Mouse (Mus musculus): ENCODE results near the gene Exoc6b. TPM values are rescaled to one million over a fixed set of nuclear protein-coding genes. Genes with fewer than 3 reads are reported as not detected.

The Exoc6b gene
- polyA plus RNA-seq, 1 experiment: 5.8 TPM

DNA sequence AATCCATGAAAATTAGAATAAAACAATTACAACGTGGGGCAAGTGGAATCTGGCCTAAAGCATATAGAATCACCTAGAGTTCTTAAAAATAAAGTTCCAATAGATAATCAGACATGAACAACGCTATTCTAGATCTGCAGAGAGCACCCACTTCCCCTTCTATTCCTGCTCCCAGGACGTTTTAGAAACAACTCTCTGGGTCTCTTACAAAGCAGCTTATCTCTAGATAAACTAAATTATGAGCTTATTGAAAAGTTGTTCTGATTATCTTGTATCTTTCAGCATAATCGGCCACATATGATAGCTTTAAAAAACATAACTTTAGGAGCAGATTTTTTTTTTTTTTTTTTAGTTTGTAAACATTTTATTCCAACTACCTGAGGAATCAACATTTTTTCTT lies 185.6 kb downstream of the Exoc6b start:
- WGBS: 10% methylated on average over 4 of the region's 4 CpGs
- Histone ChIP-seq H3K4me3 (replicated peaks; ENCODE audit: control insufficient read depth, low read depth, low read length) (no peak overlapping the region), H3K4me1 (ENCODE audit: control insufficient read depth, insufficient read depth, low read length) (no peaks in the 10 kb centered on the region), H3K27ac (ENCODE audit: control insufficient read depth, insufficient read depth, low read depth, low read length, poor library complexity) (no peak overlapping the region)
- no peak for TF ChIP-seq CTCF (IDR thresholded peaks at IDR 0.05; ENCODE audit: control insufficient read depth, insufficient read depth, low read length)

- Histone ChIP-seq H3K27ac (ENCODE audit: control insufficient read depth, insufficient read depth, low read depth, low read length, poor library complexity) (no peak overlapping the region), H3K4me1 (ENCODE audit: control insufficient read depth, insufficient read depth, low read length) (no peaks in the 10 kb centered on the region), H3K4me3 (replicated peaks; ENCODE audit: control insufficient read depth, low read depth, low read length) (no peak overlapping the region)
- WGBS: 33% methylated on average over 14 of the region's 14 CpGs
- TF ChIP-seq CTCF (IDR thresholded peaks at IDR 0.05; ENCODE audit: control insufficient read depth, insufficient read depth, low read length) (no peak), POLR2A (IDR thresholded peaks at IDR 0.05; ENCODE audit: borderline replicate concordance, control insufficient read depth, low read depth, low read length) (no peak)
Observed at GRCm38 (mm10) chr6:84882663-84883517, 186.4 kb downstream of the Exoc6b start.

- TF ChIP-seq CTCF (IDR thresholded peaks at IDR 0.05; ENCODE audit: control insufficient read depth, insufficient read depth, low read length): no peak
- TF ChIP-seq POLR2A (IDR thresholded peaks at IDR 0.05; ENCODE audit: borderline replicate concordance, control insufficient read depth, low read depth, low read length): no peak
- no peak overlapping the region for H3K4me3 ChIP-seq (replicated peaks; ENCODE audit: control insufficient read depth, low read depth, low read length)
- 76% methylated on average over 5 of the region's 5 CpGs for WGBS
- H3K27ac ChIP-seq (ENCODE audit: control insufficient read depth, insufficient read depth, low read depth, low read length, poor library complexity): no peak overlapping the region
- H3K4me1 ChIP-seq (ENCODE audit: control insufficient read depth, insufficient read depth, low read length): no peaks in the 10 kb centered on the region
Observed at GRCm38 (mm10) chr6:84875869-84876268, 193.4 kb downstream of the Exoc6b start.

DNA sequence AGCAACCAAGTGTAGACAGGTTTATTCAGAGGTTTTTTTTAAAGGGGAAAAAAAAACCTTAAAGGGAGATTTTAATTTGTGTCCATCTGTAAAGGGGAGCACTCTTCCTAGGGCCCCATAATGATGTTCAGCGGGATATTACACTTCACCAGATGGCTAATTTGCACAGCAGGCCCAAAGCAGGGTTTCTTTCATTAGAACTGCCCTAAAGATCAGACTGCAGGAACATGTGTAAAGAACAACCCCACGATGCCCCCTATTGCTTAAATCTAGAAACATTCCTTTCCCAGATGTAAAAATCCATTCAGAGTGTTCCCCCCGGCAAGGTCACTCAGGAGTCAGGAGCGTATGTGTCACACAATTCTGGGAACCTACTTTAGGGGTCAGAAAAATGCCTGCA lies 202.2 kb downstream of the Exoc6b start:
- WGBS: 68% methylated on average over 4 of the region's 4 CpGs
- Histone ChIP-seq H3K4me3 (replicated peaks; ENCODE audit: control insufficient read depth, low read depth, low read length) (no peak overlapping the region), H3K27ac (ENCODE audit: control insufficient read depth, insufficient read depth, low read depth, low read length, poor library complexity) (no peak overlapping the region), H3K4me1 (ENCODE audit: control insufficient read depth, insufficient read depth, low read length) (no peaks in the 10 kb centered on the region)
- no peak for TF ChIP-seq POLR2A (IDR thresholded peaks at IDR 0.05; ENCODE audit: borderline replicate concordance, control insufficient read depth, low read depth, low read length)
- TF ChIP-seq CTCF (IDR thresholded peaks at IDR 0.05; ENCODE audit: control insufficient read depth, insufficient read depth, low read length): no peak

GRCm38 (mm10) chr6:84864625-84865024 lies 204.7 kb downstream of the Exoc6b start:
- TF ChIP-seq CTCF (IDR thresholded peaks at IDR 0.05; ENCODE audit: control insufficient read depth, insufficient read depth, low read length): no peak
- no peak for TF ChIP-seq POLR2A (IDR thresholded peaks at IDR 0.05; ENCODE audit: borderline replicate concordance, control insufficient read depth, low read depth, low read length)
- H3K4me3 ChIP-seq (replicated peaks; ENCODE audit: control insufficient read depth, low read depth, low read length): no peak overlapping the region
- no peak overlapping the region for H3K27ac ChIP-seq (ENCODE audit: control insufficient read depth, insufficient read depth, low read depth, low read length, poor library complexity)
- H3K4me1 ChIP-seq (ENCODE audit: control insufficient read depth, insufficient read depth, low read length): no peaks in the 10 kb centered on the region
- WGBS: 47% methylated on average over 3 of the region's 3 CpGs

DNA sequence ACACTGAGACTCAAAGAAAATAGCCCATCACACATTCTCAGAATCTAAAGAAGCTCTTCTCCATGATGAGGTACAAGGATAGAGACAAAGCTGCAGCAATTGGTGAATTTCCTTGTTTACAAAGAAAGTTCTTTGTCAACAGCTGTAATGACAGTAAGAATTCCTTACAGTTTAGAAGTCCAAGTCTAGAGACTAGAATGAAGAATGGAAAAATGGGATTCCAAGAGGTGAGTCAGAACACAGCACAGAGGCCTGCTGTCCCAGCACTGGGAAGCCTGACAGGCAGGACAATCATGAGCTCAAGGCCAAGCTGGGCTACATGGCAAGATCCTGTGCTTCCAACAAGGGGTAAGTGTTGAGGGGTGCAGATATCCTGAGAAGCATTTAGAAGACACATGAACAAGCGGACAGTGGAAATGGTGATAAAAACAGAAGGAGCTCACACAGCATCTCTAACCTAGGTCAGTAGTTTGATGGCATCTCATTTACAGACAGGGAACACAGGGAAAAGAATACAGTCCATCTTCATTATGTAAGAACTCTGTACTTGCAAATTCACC lies 205.4 kb downstream of the Exoc6b start:
- Histone ChIP-seq H3K4me3 (replicated peaks; ENCODE audit: control insufficient read depth, low read depth, low read length) (no peak overlapping the region), H3K27ac (ENCODE audit: control insufficient read depth, insufficient read depth, low read depth, low read length, poor library complexity) (no peak overlapping the region), H3K4me1 (ENCODE audit: control insufficient read depth, insufficient read depth, low read length) (no peaks in the 10 kb centered on the region)
- TF ChIP-seq POLR2A (IDR thresholded peaks at IDR 0.05; ENCODE audit: borderline replicate concordance, control insufficient read depth, low read depth, low read length): no peak
- no peak for TF ChIP-seq CTCF (IDR thresholded peaks at IDR 0.05; ENCODE audit: control insufficient read depth, insufficient read depth, low read length)
- 82% methylated on average over 1 of the region's 1 CpGs for WGBS

GRCm38 (mm10) chr6:84845665-84846064 lies 223.6 kb downstream of the Exoc6b start:
- WGBS: 85% methylated on average over 7 of the region's 7 CpGs

DNA sequence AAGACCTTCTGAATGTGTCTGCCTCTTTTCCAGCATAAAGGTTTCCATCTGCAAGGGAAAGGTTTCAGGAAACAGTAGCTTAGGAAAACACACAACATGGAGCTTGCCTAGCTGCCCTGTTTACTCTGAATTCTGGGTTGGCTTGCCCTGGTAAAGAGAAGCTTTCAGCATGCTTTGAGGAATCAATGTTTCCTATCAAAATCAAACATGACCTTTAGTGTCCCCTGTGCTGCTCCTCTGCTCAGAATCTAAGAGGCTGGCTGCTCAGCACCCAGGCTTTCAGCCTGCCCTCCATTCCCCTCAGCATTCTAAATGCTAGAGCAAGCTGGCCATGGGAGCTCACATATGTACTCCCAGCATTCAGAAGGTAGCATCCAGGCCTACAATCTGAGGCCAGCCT lies 228.2 kb downstream of the Exoc6b start:
- TF ChIP-seq CTCF (IDR thresholded peaks at IDR 0.05; ENCODE audit: control insufficient read depth, insufficient read depth, low read length) (no peak), POLR2A (IDR thresholded peaks at IDR 0.05; ENCODE audit: borderline replicate concordance, control insufficient read depth, low read depth, low read length) (no peak)
- H3K4me3 ChIP-seq (replicated peaks; ENCODE audit: control insufficient read depth, low read depth, low read length): no peak overlapping the region
- no peak overlapping the region for H3K27ac ChIP-seq (ENCODE audit: control insufficient read depth, insufficient read depth, low read depth, low read length, poor library complexity)
- H3K4me1 ChIP-seq (ENCODE audit: control insufficient read depth, insufficient read depth, low read length): no peaks in the 10 kb centered on the region

More at GRCm38 (mm10) chr6:84845665-84846064, 223.6 kb downstream of the Exoc6b start:
- no peak overlapping the region for H3K27ac ChIP-seq (ENCODE audit: control insufficient read depth, insufficient read depth, low read depth, low read length, poor library complexity)
- TF ChIP-seq POLR2A (IDR thresholded peaks at IDR 0.05; ENCODE audit: borderline replicate concordance, control insufficient read depth, low read depth, low read length): no peak
- no peak for TF ChIP-seq CTCF (IDR thresholded peaks at IDR 0.05; ENCODE audit: control insufficient read depth, insufficient read depth, low read length)
- H3K4me3 ChIP-seq (replicated peaks; ENCODE audit: control insufficient read depth, low read depth, low read length): no peak overlapping the region
- no peaks in the 10 kb centered on the region for H3K4me1 ChIP-seq (ENCODE audit: control insufficient read depth, insufficient read depth, low read length)

Data from bone marrow, adult 2 months (tissue).